Mouse (Mus musculus): ENCODE data around the gene Wee2.

GRCm38 (mm10) chr6:40434697-40435096 lies 4.2 kb upstream of the Wee2 start:
- TF ChIP-seq FLI1 (IDR thresholded peaks at IDR 0.05; ENCODE audit: low read length) (no peak), GATA1 (IDR thresholded peaks at IDR 0.05; ENCODE audit: borderline replicate concordance, low read length) (no peak)
